In genomic region chr3:101299591-101299990, GRCm38 (mm10) we compare ENCODE assay signal across 18 mouse cellular contexts. TPM values are rescaled to one million over a fixed set of nuclear protein-coding genes. Genes with fewer than 3 reads are reported as not detected.
A peak's percentile ranks its signal among the peaks of the same experiment; 100 is the strongest.
DNase-seq lines count a peak whose midpoint lies in the region; ATAC-seq lines count a peak whose summit lies in the region.
"Had no signal": no experiment of that assay in that cellular context is flagged by ENCODE, and none has a peak within 500 bp of the region (broad histone marks: within the 10 kb centered on the region; RNA-seq: fewer than 3 reads in every experiment).

No protein-coding gene starts in this region.

- no peak overlapping the region for H3K9ac ChIP-seq in heart, embryonic 15.5 days
- no peak overlapping the region for H3K9ac ChIP-seq in midbrain, embryonic 13.5 days (replicated peaks)
- no peak overlapping the region for H3K9ac ChIP-seq in midbrain, embryonic 16.5 days (ENCODE audit: low read depth, low read length)

- ATAC-seq in heart, embryonic 15.5 days (replicated peaks; ENCODE audit: insufficient number of reproducible peaks, insufficient read depth, low FRiP score, low read depth) = no peak
- no peak for ATAC-seq in midbrain, embryonic 13.5 days
- no peak for ATAC-seq in midbrain, embryonic 16.5 days

- H3K4me1 ChIP-seq in heart, embryonic 15.5 days (replicated peaks) = peaks cover 24% of the 10 kb centered on the region
- peaks cover 27% of the 10 kb centered on the region for H3K4me1 ChIP-seq in midbrain, embryonic 13.5 days (replicated peaks)
- H3K4me1 ChIP-seq in midbrain, embryonic 16.5 days (ENCODE audit: control insufficient read depth, insufficient read depth, low read length) = peaks cover 18% of the 10 kb centered on the region

- 79% methylated on average over 6 of the region's 6 CpGs for WGBS in heart, embryonic 15.5 days
- WGBS in midbrain, embryonic 13.5 days = 78% methylated on average over 6 of the region's 6 CpGs
- 67% methylated on average over 6 of the region's 6 CpGs for WGBS in midbrain, embryonic 16.5 days

- no peaks in the 10 kb centered on the region for H3K36me3 ChIP-seq in heart, embryonic 15.5 days
- no peaks in the 10 kb centered on the region for H3K36me3 ChIP-seq in midbrain, embryonic 13.5 days
- H3K36me3 ChIP-seq in midbrain, embryonic 16.5 days (ENCODE audit: control insufficient read depth, insufficient read depth, low read length) = no peaks in the 10 kb centered on the region
- H3K36me3 ChIP-seq: embryonic facial prominence, embryonic 12.5 days; midbrain, embryonic 15.5 days had no signal

- peak overlapping the region; percentile 59; the same call in 1 of the 2 replicates for H3K4me2 ChIP-seq in heart, embryonic 15.5 days
- no peak overlapping the region for H3K4me2 ChIP-seq in midbrain, embryonic 13.5 days (replicated peaks)
- H3K4me2 ChIP-seq in midbrain, embryonic 16.5 days (ENCODE audit: low read length) = no peak overlapping the region

- no peaks in the 10 kb centered on the region for H3K9me3 ChIP-seq in heart, embryonic 15.5 days (replicated peaks)
- no peaks in the 10 kb centered on the region for H3K9me3 ChIP-seq in midbrain, embryonic 13.5 days
- no peaks in the 10 kb centered on the region for H3K9me3 ChIP-seq in midbrain, embryonic 16.5 days (replicated peaks; ENCODE audit: control insufficient read depth, low read length, poor library complexity, severe bottlenecking)
- H3K9me3 ChIP-seq: embryonic facial prominence, embryonic 12.5 days; midbrain, embryonic 15.5 days had no signal

- 0 out of 2 replicates have a peak, but pooled peaks cover 8% of the 10 kb centered on the region for H3K27me3 ChIP-seq in heart, embryonic 15.5 days
- H3K27me3 ChIP-seq in midbrain, embryonic 13.5 days = peaks cover 4% of the 10 kb centered on the region; the same call in 1 of the 2 replicates
- H3K27me3 ChIP-seq in midbrain, embryonic 16.5 days (ENCODE audit: control insufficient read depth, insufficient read depth, low read depth, low read length) = no peaks in the 10 kb centered on the region
- H3K27me3 ChIP-seq: embryonic facial prominence, embryonic 12.5 days; midbrain, embryonic 15.5 days had no signal

- peak; percentile 69 to 75 for DNase-seq in adrenal gland, adult (ENCODE audit: inconsistent age in 2 of 2, low spot score in 1 of 2)
- DNase-seq in adrenal gland, postnatal 4 days (ENCODE audit: low spot score in 2 of 2) = no peak
- no peak for DNase-seq in heart, adult 8-10 months (ENCODE audit: low spot score)
- peak; percentile 37 for DNase-seq in adrenal gland, postnatal 25 days
- DNase-seq in left cerebral cortex, adult 11 months (ENCODE audit: low spot score) = no peak
- DNase-seq: cerebellum, adult 18-20 months; kidney, adult 11 months; lung, adult 18-20 months; lung, postnatal 14 days had no signal

- no peak overlapping the region for H3K4me3 ChIP-seq in heart, embryonic 15.5 days
- no peak overlapping the region for H3K4me3 ChIP-seq in midbrain, embryonic 13.5 days (replicated peaks)
- no peak overlapping the region for H3K4me3 ChIP-seq in midbrain, embryonic 16.5 days (ENCODE audit: low read depth, low read length)
- H3K4me3 ChIP-seq: embryonic facial prominence, embryonic 12.5 days had no signal

- no peak overlapping the region for H3K27ac ChIP-seq in heart, embryonic 15.5 days
- 0 out of 2 replicates have a peak overlapping the region, but pooled peaks have one; percentile 59 for H3K27ac ChIP-seq in midbrain, embryonic 13.5 days
- no peak overlapping the region for H3K27ac ChIP-seq in midbrain, embryonic 16.5 days (ENCODE audit: low read length)
- H3K27ac ChIP-seq: kidney, postnatal 0 days had no signal

RNA-seq across cellular contexts. Expression of gene Cd2, which starts 11.9 kb away (rescaled TPM):
- under 1 TPM in 1 of 2 experiments, not detected in 1; 0.59 TPM for total RNA-seq in adrenal gland, postnatal 4 days (2021)
- polyA plus RNA-seq in heart, embryonic 15.5 days (2015; fragmentation: Nextera tagmentation; extraction: Ambion mirVana) = 0.31 and 1.5 TPM in 2 replicates
- total RNA-seq in heart, adult 8-10 months (2022) = 1 to 10 TPM in 1 of 4 experiments, under 1 TPM in 2, not detected in 1; 0.54 to 1.2 (median 1.00) TPM
- polyA plus RNA-seq in midbrain, embryonic 13.5 days (2015; fragmentation: Nextera tagmentation; extraction: Ambion mirVana) = 0.13 TPM in 1 of 2 replicates, not detected in the other
- not detected in 2 replicates for polyA plus RNA-seq in midbrain, embryonic 16.5 days (2015; fragmentation: Nextera tagmentation; extraction: Ambion mirVana)
- 0.33 TPM in 1 of 2 replicates, not detected in the other for total RNA-seq in adrenal gland, postnatal 25 days (2021)
- total RNA-seq: gastrocnemius, adult 18-20 months; layer of hippocampus, postnatal 36 days; left cerebral cortex, postnatal 25 days had no signal
- polyA plus RNA-seq: embryonic facial prominence, embryonic 12.5 days; kidney, postnatal 0 days; midbrain, embryonic 15.5 days had no signal

Comparison
In these comparisons a context has a peak if more than half of its experiments do, and no peak if none do; other contexts are left out.
1. DNase-seq: peak in adrenal gland, adult (2 of 2) and adrenal gland, postnatal 25 days (single experiment); none in adrenal gland, postnatal 4 days (0 of 2), heart, adult 8-10 months (single experiment) and left cerebral cortex, adult 11 months (single experiment).